Mouse (Mus musculus): ENCODE measurements around the gene Foxf1.

GRCm38 (mm10) chr8:121129265-121129940, 45.2 kb downstream of the Foxf1 start:
- no peak for TF ChIP-seq CTCF (IDR thresholded peaks at IDR 0.05; ENCODE audit: low read depth)
- no peak for TF ChIP-seq EP300 (optimal IDR thresholded peaks at IDR 0.05)

Measured in stomach, postnatal 0 days (tissue).